Mouse (Mus musculus) spleen, adult 2 months (tissue): ENCODE measurements around the gene 1110059G10Rik.

ENCODE experiments used
- CTCF ChIP-seq: fragments of 200-500 bp; IDR thresholded peaks from 2 replicates; pipeline ENCODE4 v1.5.1; 2011; ENCODE audit warnings: mild to moderate bottlenecking, inconsistent platforms; ENCODE audit not compliant: insufficient read depth, insufficient read length, insufficient replicate concordance; ENCODE audit errors: extremely low read depth
- POLR2A ChIP-seq: fragments of 200-500 bp; IDR thresholded peaks from 2 replicates; pipeline ENCODE4 v1.6.1; 2011; ENCODE audit warnings: low read depth, low read length, inconsistent platforms

DNA sequence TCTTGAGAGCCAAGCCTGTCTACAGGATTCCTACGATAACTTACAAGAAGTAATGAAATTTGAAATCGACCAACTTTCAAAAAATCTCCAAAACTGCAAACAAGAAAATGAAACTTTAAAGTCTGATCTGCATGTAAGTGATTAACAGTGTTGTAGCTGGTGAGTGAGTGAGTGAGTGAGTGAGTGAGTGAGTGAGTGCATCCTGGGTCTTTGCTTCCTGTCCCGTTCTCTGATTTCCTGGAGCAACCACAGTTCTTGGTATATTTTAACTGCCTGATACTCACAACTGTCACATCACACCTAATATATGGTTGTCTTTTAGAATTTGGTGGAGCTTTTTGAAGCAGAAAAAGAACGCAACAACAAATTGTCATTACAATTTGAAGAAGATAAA, 48.4 kb upstream of the 1110059G10Rik start:
- TF ChIP-seq POLR2A (no peak), CTCF (no peak)
